Mouse (Mus musculus) heart, postnatal 0 days (tissue): ENCODE measurements around the gene Mas1. TPM values are rescaled to one million over a fixed set of nuclear protein-coding genes. Genes with fewer than 3 reads are reported as not detected.

Experiments used
- ATAC-seq: fragments of 200-750 bp; cut with Nextera tagmentation; 2 replicates; pipeline ENCODE4 v1.8.0; 2017; ENCODE audit warnings: low read depth, moderate number of reproducible peaks, moderate library complexity; ENCODE audit not compliant: insufficient read depth
- DNase-seq: peaks from one replicate; pipeline ENCODE4 v3.0.0-alpha.2; 2016; ENCODE audit warnings: low spot score
- H3K27ac ChIP-seq: fragments of 300-500 bp; sonication (generic); 2 replicates; pipeline ENCODE4 v1.5.1; 2014; ENCODE audit warnings: low read depth, mild to moderate bottlenecking
- H3K27me3 ChIP-seq: fragments of 300-500 bp; sonication (generic); 2 replicates; pipeline ENCODE4 v1.6.1; 2014; ENCODE audit warnings: low read length, mixed read lengths; ENCODE audit not compliant: control insufficient read depth, insufficient read depth
- H3K36me3 ChIP-seq: fragments of 300-500 bp; sonication (generic); replicated peaks from 2 replicates; pipeline ENCODE4 v1.6.1; 2014; ENCODE audit warnings: low read length, mixed read lengths; ENCODE audit not compliant: control insufficient read depth, insufficient read depth
- H3K4me1 ChIP-seq: fragments of 300-500 bp; sonication (generic); 2 replicates; pipeline ENCODE4 v1.6.1; 2014; ENCODE audit warnings: antibody characterized with exemption; ENCODE audit not compliant: control insufficient read depth, insufficient read depth
- H3K4me2 ChIP-seq: fragments of 300-500 bp; sonication (generic); 2 replicates; pipeline ENCODE4 v1.6.1; 2014; ENCODE audit warnings: low read depth, mild to moderate bottlenecking, low read length, moderate library complexity
- H3K4me3 ChIP-seq: fragments of 300-500 bp; sonication (generic); 2 replicates; pipeline ENCODE4 v1.5.1; 2014; ENCODE audit warnings: low read depth, low read length
- H3K9ac ChIP-seq: fragments of 300-500 bp; sonication (generic); replicated peaks from 2 replicates; pipeline ENCODE4 v1.6.1; 2014; ENCODE audit warnings: low read depth, low read length, mixed read lengths
- H3K9me3 ChIP-seq: fragments of 300-500 bp; sonication (generic); replicated peaks from 2 replicates; pipeline ENCODE4 v1.6.1; 2016; ENCODE audit warnings: low read length; ENCODE audit not compliant: control insufficient read depth
- CTCF ChIP-seq: IDR thresholded peaks from 2 replicates; pipeline ENCODE4 v1.5.1; 2016; ENCODE audit warnings: antibody characterized with exemption, control low read depth, low read depth
- EP300 ChIP-seq: IDR thresholded peaks from 2 replicates; pipeline ENCODE4 v1.6.1; 2016; ENCODE audit warnings: antibody characterized with exemption, low read depth
- WGBS: fragments of 180-500 bp; shearing (Covaris S2); extraction: QIAGEN DNeasy Blood & Tissue Kit; methylation state at CpG from one replicate; pipeline ENCODE4 v1.1.7; 2014; 5-methylcytosine and 5-hydroxymethylcytosine counted together
- polyA plus RNA-seq: library from polyadenylated mRNA; unstranded; fragments of >200 nt; fragmentation: Nextera tagmentation; extraction: Ambion mirVana; gene quantifications from 2 replicates; pipeline ENCODE4 v1.2.1, GENCODE M21; 2015
- total RNA-seq: library from RNA; depleted of rRNA; stranded (reverse); fragments of >200 nt; gene quantifications from 2 replicates; pipeline ENCODE4 v1.2.3, GENCODE M21; 2014; ENCODE audit warnings: low replicate concordance; rRNA removed

The Mas1 gene
- total RNA-seq (not detected in 2 replicates), polyA plus RNA-seq (0.18 and 0.27 TPM in 2 replicates)

- WGBS, result 44% methylated on average over 2 of the region's 2 CpGs
- peak within 1 kb of the TSS; percentile 32 for H3K27ac ChIP-seq
- no peaks in the 10 kb centered on the region for H3K36me3 ChIP-seq
- H3K27me3 ChIP-seq, result 0 out of 2 replicates have a peak, but pooled peaks cover 9% of the 10 kb centered on the region
- DNase-seq (no peak), ATAC-seq (no peak)
- TF ChIP-seq EP300 (no peak), CTCF (no peak)
- no peak within 1 kb of the TSS for H3K4me3 ChIP-seq
- H3K4me2 ChIP-seq, result no peak within 1 kb of the TSS
- H3K4me1 ChIP-seq, result peaks cover 4% of the 10 kb centered on the region
- H3K9ac ChIP-seq, result no peak within 1 kb of the TSS
- no peaks in the 10 kb centered on the region for H3K9me3 ChIP-seq
Observed at GRCm38 (mm10) chr17:12868043-12868442, at the start of gene Mas1. Mas1 (minus strand) TSS chr17:12868143.

DNA sequence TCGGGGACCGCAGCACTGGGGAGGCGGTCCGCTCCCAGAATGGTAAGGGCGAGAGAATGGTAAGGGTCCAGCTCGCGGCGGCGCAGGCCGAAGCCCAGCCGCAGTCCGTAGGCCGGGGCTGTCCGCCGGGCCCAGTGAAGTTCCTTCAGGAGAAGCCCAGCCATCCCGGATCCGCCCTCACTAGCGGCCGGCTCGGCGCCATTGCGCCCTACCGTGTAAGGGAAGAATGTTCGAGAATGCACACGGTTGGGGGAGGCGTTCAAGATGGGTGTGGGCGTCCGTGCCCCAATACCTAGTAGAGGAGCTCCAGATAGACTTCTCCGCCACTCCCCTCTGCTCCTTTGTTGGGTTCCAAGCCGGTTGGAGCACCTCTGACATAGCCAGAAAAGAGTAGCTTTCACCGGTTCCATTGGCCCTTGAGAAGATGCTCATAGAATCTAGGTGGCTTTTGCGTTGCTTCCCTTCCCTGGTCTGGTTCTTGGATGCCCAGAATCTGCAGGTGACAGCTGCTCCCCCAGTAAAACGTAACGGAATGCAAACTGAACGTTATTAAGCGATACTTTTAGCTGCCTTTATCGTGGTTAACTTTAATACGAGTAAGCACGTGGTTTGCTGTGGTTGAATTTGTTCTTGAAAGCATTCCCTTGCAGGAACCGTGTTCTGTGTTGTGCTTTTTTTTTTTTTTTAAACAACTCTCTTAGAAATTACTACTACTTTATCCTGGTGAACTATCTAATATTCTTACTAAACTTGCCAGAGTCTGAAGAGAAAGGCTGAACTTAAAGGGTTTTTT is 48.8 kb upstream of the Mas1 start:
- peak overlapping the region; percentile 82 for H3K4me3 ChIP-seq
- H3K9me3 ChIP-seq, result no peaks in the 10 kb centered on the region
- H3K4me1 ChIP-seq, result peaks cover 7% of the 10 kb centered on the region
- peak overlapping the region; percentile 94 for H3K9ac ChIP-seq
- under 1% methylated on average over 40 of the region's 40 CpGs for WGBS
- DNase-seq, result peak; percentile 30
- H3K27me3 ChIP-seq, result no peaks in the 10 kb centered on the region
- peak overlapping the region; percentile 81 for H3K4me2 ChIP-seq
- peak; percentile 32 for ATAC-seq
- H3K36me3 ChIP-seq, result peaks cover 50% of the 10 kb centered on the region
- TF ChIP-seq EP300 (0 out of 2 replicates have a peak, but pooled peaks have one; percentile 15), CTCF (no peak)
- H3K27ac ChIP-seq, result peak overlapping the region; percentile 94

DNA sequence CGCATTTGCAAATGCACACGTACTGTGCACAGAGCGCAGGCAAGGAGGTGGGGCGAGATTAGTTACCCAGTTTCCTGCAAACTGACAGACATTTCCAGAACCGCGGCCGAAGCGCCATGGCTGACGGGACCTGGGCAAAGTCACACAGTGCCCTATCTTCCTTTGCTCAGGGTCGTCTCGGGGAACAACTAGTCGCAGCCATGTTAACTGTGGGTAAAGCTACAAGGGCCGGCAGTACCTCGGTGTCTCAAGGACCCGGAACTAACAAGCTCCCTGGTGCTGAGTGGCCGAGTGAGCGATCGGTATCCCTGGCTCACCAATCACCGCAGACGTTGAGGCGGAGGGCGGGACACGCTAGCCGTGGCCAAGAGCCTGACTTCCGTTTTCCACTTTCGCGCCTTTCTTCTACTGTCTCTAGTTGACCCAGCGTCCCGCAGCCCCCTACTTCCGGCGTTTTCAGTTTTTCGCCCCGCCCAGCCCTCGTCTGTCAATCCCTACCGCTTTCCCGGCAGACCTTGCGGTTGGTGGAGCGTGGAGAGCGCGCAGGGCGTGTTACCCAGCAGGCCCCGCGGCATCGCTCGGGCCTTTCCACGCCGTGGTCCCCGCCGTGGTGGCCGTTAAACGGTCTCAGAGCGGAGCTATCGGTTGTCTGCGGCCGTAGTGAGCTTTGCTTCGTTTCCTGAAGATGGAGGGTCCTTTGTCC is 48.1 kb upstream of the Mas1 start, which contains the start of gene Mrpl18:
TSS of gene Mrpl18 (minus strand) at position 465 of the 703 bp plus-strand sequence.
- Histone ChIP-seq H3K27me3 (no peaks in the 10 kb centered on the region), H3K4me2 (peak within 1 kb of the TSS; percentile 81), H3K27ac (peak within 1 kb of the TSS; percentile 94), H3K4me3 (peak within 1 kb of the TSS; percentile 82), H3K4me1 (peaks cover 7% of the 10 kb centered on the region), H3K36me3 (peaks cover 49% of the 10 kb centered on the region), H3K9ac (peak within 1 kb of the TSS; percentile 94), H3K9me3 (no peaks in the 10 kb centered on the region)
- peak; percentile 100 for DNase-seq
- WGBS, result under 1% methylated on average over 56 of the region's 56 CpGs
- ATAC-seq, result peak; percentile 98
- no peak for TF ChIP-seq CTCF
- TF ChIP-seq EP300, result peak; percentile 79; the same call in 1 of the 2 replicates

GRCm38 (mm10) chr17:12915488-12915880 is 47.5 kb upstream of the Mas1 start, which contains the start of gene Tcp1:
Tcp1 (plus strand) TSS chr17:12915701.
- Histone ChIP-seq H3K27ac (peak within 1 kb of the TSS; percentile 94), H3K27me3 (no peaks in the 10 kb centered on the region), H3K4me2 (peak within 1 kb of the TSS; percentile 81), H3K4me3 (peak within 1 kb of the TSS; percentile 82), H3K9me3 (no peaks in the 10 kb centered on the region), H3K4me1 (peaks cover 7% of the 10 kb centered on the region), H3K36me3 (peaks cover 49% of the 10 kb centered on the region), H3K9ac (peak within 1 kb of the TSS; percentile 94)
- no peak for DNase-seq
- no peak for TF ChIP-seq EP300
- no peak for ATAC-seq
- WGBS, result 0% methylated on average over 18 of the region's 18 CpGs

DNA sequence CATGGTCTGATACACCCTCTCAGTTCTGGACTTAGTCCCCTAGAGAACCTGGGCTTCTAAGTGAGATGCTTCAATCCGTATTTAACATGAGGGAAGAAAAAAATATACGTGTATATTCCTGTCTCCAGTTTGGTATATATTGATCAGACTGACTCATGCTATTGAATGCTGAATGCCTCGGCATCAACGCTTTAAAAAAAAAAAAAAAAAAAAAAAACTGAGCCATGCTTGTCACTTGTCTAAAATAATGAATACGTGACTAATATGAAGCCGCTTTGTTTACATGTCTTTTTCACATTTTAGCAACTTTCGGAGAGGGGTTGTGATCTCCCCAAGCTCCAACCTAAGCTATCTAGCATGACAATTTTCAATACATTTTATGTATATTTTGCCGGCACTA is 42.4 kb upstream of the Mas1 start:
- no peak for TF ChIP-seq CTCF
- no peak overlapping the region for H3K4me2 ChIP-seq
- no peak for ATAC-seq
- peaks cover 46% of the 10 kb centered on the region for H3K36me3 ChIP-seq
- H3K4me3 ChIP-seq, result no peak overlapping the region
- H3K4me1 ChIP-seq, result no peaks in the 10 kb centered on the region
- H3K27ac ChIP-seq, result no peak overlapping the region
- WGBS, result 82% methylated on average over 8 of the region's 8 CpGs
- H3K27me3 ChIP-seq, result no peaks in the 10 kb centered on the region
- no peak for DNase-seq
- H3K9me3 ChIP-seq, result no peaks in the 10 kb centered on the region
- H3K9ac ChIP-seq, result no peak overlapping the region
